In the genomic region with DNA sequence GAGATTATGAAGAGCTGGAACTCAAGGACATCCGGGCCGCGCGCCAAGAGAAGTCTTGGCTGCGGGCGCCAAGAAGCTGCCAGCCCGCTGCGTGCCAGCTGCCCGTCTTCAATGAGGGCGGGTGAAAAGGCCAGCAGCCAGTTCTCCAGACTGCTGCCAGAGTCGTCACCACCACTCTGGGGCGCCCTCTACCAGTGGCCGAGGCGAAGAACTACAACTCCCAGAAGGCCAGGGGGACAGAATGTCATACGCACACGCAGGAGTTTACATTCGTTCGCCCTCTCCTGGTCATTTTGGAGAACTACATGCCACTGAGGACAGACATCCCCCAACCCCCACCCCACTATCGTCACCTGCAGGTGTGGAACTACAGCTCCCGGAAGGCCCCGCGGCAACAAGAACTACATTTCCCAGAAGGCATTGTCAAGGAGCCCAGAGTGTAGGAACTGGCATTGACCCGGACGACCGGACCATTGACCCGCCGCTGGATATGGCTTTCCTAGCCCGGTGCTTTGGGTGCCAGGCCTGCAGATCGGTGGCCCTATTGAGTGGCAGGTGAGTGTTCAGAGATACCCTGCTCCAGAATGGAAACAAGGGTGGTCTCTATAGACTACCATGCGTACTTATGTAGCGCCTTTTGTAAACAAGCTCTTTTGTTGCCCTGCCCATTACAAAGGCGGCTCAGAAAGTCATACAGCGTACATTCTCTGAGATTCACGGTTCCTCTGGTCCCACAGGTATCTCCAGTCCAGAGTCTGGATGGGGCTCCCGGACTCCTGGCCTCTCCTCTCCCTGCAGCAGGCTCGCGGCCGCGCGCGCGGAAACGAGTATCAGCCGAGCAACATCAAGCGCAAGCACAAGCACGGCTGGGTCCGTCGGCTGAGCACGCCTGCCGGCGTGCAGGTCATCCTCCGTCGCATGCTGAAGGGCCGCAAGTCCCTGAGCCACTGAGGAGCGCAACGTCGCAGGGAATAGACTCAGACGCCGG, we compare ENCODE assay signal across 8 mouse cellular contexts. TPM values are rescaled to one million over a fixed set of nuclear protein-coding genes. Genes with fewer than 3 reads are reported as not detected.
A peak's percentile ranks its signal among the peaks of the same experiment; 100 is the strongest.
DNase-seq lines count a peak whose midpoint lies in the region; ATAC-seq lines count a peak whose summit lies in the region.

Gene Mrpl34 (plus strand): TSS at position 447 of the 988 bp plus-strand sequence.

- H3K4me2 ChIP-seq in hindbrain, embryonic 14.5 days (replicated peaks) = peak within 1 kb of the TSS; percentile 74

- peak within 1 kb of the TSS; percentile 78 for H3K9ac ChIP-seq in hindbrain, embryonic 14.5 days

- peak; percentile 73 for ATAC-seq in hindbrain, embryonic 14.5 days (ENCODE audit: low FRiP score)

- peak within 1 kb of the TSS; percentile 83 for H3K27ac ChIP-seq in hindbrain, embryonic 14.5 days

- H3K4me3 ChIP-seq in hindbrain, embryonic 14.5 days (replicated peaks; ENCODE audit: low read length) = peak within 1 kb of the TSS; percentile 54

- H3K9me3 ChIP-seq in hindbrain, embryonic 14.5 days (ENCODE audit: control insufficient read depth, low read length) = no peaks in the 10 kb centered on the region

- peak; percentile 100 for DNase-seq in R1 (ENCODE audit: low read depth, low spot score)
- peak; percentile 98 for DNase-seq in cerebellum, postnatal 25 days
- peak; percentile 97 to 99 for DNase-seq in frontal cortex, postnatal 25 days (ENCODE audit: low spot score in 2 of 2)
- DNase-seq in hindbrain, embryonic 14.5 days (ENCODE audit: low spot score) = peak; percentile 100
- DNase-seq in layer of hippocampus, postnatal 36 days = peak; percentile 99
- peak; percentile 100 for DNase-seq in lung, postnatal 36 days
- peak; percentile 100 for DNase-seq in retina, postnatal 1 day
- DNase-seq in urinary bladder, adult 18-20 months (ENCODE audit: low spot score in 2 of 2) = peak; percentile 96 to 98

- H3K4me1 ChIP-seq in hindbrain, embryonic 14.5 days (replicated peaks; ENCODE audit: control insufficient read depth, insufficient read depth, low read length) = peaks cover 19% of the 10 kb centered on the region

- H3K27me3 ChIP-seq in hindbrain, embryonic 14.5 days (ENCODE audit: control insufficient read depth, insufficient read depth, low read length) = no peaks in the 10 kb centered on the region

- under 1% methylated on average over 59 of the region's 59 CpGs for WGBS in hindbrain, embryonic 14.5 days

- peaks cover 15% of the 10 kb centered on the region for H3K36me3 ChIP-seq in hindbrain, embryonic 14.5 days (replicated peaks; ENCODE audit: control insufficient read depth, insufficient read depth)

RNA-seq across cellular contexts. Expression of gene Mrpl34, which starts in this region (rescaled TPM):
- 158 and 195 TPM in 2 replicates for polyA plus RNA-seq in hindbrain, embryonic 14.5 days (2014; fragmentation: Nextera tagmentation; extraction: Ambion mirVana)
- 10 to 100 TPM; 49.6 to 52.1 TPM for total RNA-seq in layer of hippocampus, postnatal 36 days (2021)

Comparison
In these comparisons a context has a peak if more than half of its experiments do, and no peak if none do; other contexts are left out.
1. Peak in every context shown above with its lines: DNase-seq, ATAC-seq, H3K4me3 ChIP-seq and H3K27ac ChIP-seq.